Mouse (Mus musculus) myocyte (in vitro differentiated cells): ENCODE data around the gene Cebpg.
A peak's percentile ranks its signal among the peaks of the same experiment; 100 is the strongest.

Experiments
- CEBPB ChIP-seq: IDR thresholded peaks from 2 replicates; pipeline ENCODE4 v1.6.1; 2011; ENCODE audit warnings: mild to moderate bottlenecking, moderate library complexity; ENCODE audit not compliant: poor library complexity, insufficient read depth, severe bottlenecking
- E2F4 ChIP-seq: IDR thresholded peaks from one replicate; pipeline ENCODE4 v1.6.1; 2011; ENCODE audit warnings: mild to moderate bottlenecking, control low read depth, moderate library complexity; ENCODE audit not compliant: insufficient read depth
- MAX ChIP-seq: IDR thresholded peaks from one replicate; pipeline ENCODE4 v1.6.1; 2011; ENCODE audit warnings: low read depth, mild to moderate bottlenecking, control low read depth
- MYOD1 ChIP-seq, 3 experiments: IDR thresholded peaks; one replicate each; pipeline ENCODE4 v1.6.1; 2011; ENCODE audit warnings: control low read depth in 2 of 3, low read depth in 2 of 3, mild to moderate bottlenecking in 2 of 3, moderate library complexity in 1 of 3; ENCODE audit not compliant: insufficient read length in 2 of 3, control insufficient read depth in 1 of 3
- POLR2A ChIP-seq: IDR thresholded peaks from one replicate; pipeline ENCODE4 v1.6.1; 2011; ENCODE audit warnings: low read depth, mild to moderate bottlenecking, control low read depth, moderate library complexity; ENCODE audit not compliant: insufficient read length
- POLR2AphosphoS2 ChIP-seq: IDR thresholded peaks from one replicate; pipeline ENCODE4 v1.6.1; 2011; ENCODE audit warnings: low read depth, control low read depth; ENCODE audit not compliant: insufficient read length
- REST ChIP-seq: IDR thresholded peaks from one replicate; pipeline ENCODE4 v1.6.1; 2011; ENCODE audit warnings: mild to moderate bottlenecking, control low read depth, moderate library complexity; ENCODE audit not compliant: insufficient read depth, insufficient read length
- SRF ChIP-seq: IDR thresholded peaks from one replicate; pipeline ENCODE4 v1.6.1; 2011; ENCODE audit warnings: low read depth; ENCODE audit not compliant: control insufficient read depth, insufficient read length
- TCF12 ChIP-seq: IDR thresholded peaks from one replicate; pipeline ENCODE4 v1.6.1; 2011; ENCODE audit warnings: mild to moderate bottlenecking, control low read depth; ENCODE audit not compliant: poor library complexity, insufficient read depth, severe bottlenecking
- TCF3 ChIP-seq: IDR thresholded peaks from one replicate; pipeline ENCODE4 v1.6.1; 2011; ENCODE audit warnings: low read depth, control low read depth; ENCODE audit not compliant: insufficient read length
- USF1 ChIP-seq: IDR thresholded peaks from one replicate; pipeline ENCODE4 v1.6.1; 2011; ENCODE audit warnings: low read depth, mild to moderate bottlenecking, control low read depth, moderate library complexity

DNA sequence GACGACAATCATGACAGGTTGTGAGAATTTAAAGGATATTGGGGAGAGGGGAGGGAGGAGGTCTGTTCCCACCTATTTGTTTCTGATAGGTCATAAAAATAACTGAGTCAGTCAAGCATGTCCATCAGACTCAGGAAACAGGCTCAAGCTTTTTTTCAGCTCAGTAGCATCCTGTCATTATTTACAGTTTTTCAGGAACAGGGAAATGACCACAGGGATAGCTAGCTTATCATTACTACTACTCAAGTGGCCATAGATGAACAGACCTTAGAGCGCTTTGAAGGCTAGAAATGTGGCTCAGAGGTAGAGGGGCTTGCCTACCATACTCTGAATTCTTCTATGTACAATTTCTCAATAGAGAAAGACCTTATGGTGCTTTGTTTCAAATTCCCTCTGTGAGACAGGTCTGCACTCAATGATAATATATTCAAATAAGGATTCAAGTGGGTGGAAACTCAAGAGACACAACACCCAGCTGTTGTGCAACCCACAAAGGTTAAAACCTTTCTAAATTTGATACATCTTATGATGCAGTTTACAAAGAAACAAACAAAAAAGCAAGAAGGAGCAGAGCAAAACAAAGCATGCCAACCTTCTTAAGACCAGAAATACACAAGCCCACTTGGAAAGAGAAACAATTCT, 1.3 kb downstream of the Cebpg start:
- TF ChIP-seq MYOD1 (IDR thresholded peaks at IDR 0.05; ENCODE audit: control insufficient read depth in 1 of 3, insufficient read length in 2 of 3, low read depth in 2 of 3): no peak
- no peak for TF ChIP-seq POLR2A
- TF ChIP-seq E2F4: no peak
- no peak for TF ChIP-seq SRF
- TF ChIP-seq REST: no peak
- no peak for TF ChIP-seq TCF12
- no peak for TF ChIP-seq TCF3
- no peak for TF ChIP-seq USF1
- no peak for TF ChIP-seq POLR2AphosphoS2
- no peak for TF ChIP-seq MAX
- TF ChIP-seq CEBPB: peak; percentile 47; the same call in 1 of the 2 replicates
